Mouse (Mus musculus): Measurements from ENCODE around the gene Vmn2r56.
"Not testable (repeated sequence)": the region's sequence is repeated elsewhere in the genome, so short reads cannot be mapped to it uniquely, and the experiment has no call there.

Gene Vmn2r56

DNA sequence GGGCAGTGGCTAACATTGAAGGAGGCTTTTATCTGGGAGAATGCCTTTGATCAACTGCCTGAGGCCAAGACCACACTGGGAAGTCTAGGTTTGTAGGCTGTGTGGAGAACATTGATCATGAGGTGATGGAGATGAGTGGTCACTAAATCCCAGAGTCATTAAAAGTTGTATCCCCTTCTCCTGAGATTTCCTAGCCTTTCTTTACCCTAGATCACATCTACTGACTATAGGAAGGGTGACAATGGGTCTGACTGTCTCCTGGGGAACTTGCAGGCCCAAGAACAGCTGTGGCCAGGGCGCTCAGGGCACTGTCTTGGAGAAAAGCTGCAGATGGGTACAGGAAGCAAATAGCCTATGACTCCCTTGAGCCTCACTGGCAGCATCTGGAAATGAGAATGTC is at the start of gene Vmn2r56:
Gene Vmn2r56, minus strand, starts transcription at position 101 of the 400 bp plus-strand sequence.
- no peak for DNase-seq

DNA sequence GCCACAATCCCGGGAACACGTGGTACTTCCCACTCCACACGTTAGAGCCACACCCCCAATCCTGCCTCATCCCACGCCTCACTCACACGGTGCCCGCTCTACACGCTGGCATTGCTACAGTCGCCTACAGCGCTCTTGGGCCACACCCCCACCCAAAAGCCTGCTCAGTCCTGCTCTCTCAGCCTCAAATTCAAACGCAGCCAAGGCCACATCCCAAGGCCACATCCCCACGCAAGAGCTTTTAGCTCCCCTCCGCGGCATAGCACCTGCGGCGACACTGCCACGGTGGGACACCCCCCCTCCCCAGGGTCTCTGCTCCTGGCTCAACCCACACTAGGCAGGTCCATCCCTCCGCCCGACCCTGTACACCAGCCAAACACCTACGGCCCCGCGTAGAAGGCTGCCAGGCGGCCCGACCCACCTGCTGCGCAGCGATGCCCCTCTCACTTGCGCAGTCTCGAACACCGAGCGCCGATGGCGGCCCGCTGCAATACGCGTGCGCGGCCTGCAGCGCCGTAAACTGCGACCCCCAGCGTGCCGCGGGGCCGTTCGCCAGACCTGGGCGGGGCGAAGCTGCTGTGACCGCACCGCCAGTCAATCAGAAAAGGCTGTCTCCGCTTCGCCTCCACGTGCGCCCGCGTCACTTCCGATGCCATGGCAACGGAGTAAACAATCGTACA is 45.5 kb upstream of the Vmn2r56 start:
- DNase-seq, result peak; percentile 90 to 93

DNA sequence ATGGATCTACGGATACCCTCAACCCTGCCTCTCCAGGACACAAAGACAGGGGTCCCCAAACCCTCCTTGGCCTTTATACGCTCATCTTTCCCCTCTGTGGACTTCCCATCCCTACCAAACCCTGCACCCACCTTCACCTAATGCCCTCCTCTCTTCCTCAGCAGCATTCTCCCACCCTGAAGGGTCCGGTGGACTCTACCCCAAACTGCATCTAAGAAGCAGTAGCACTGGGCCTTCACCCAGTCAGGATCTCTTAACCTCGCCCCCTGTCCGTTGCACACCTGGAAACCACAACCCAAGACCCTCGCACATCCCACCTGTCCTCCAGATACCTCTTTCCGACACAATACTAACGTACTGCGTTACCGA is 45.0 kb upstream of the Vmn2r56 start:
- DNase-seq, result no peak

DNA sequence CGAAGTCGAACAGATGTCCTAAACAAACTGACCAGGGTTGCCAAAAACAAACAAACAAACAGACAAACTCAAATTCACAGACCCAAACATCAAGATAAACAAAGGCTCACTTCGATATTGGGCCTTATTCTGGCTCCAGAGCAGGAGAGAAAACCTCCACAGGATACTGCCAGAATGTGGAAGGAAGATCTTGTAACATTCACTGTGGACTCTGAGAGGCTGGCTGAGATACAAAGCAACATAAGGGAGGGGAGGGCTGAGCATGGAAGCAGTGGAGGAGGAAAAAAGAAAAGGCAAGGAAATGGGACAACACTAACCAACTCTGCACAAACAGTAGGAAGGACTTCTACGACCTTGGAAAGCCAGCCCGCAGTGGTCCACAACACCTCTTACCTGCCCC is 44.3 kb upstream of the Vmn2r56 start:
- DNase-seq, result no peak

DNA sequence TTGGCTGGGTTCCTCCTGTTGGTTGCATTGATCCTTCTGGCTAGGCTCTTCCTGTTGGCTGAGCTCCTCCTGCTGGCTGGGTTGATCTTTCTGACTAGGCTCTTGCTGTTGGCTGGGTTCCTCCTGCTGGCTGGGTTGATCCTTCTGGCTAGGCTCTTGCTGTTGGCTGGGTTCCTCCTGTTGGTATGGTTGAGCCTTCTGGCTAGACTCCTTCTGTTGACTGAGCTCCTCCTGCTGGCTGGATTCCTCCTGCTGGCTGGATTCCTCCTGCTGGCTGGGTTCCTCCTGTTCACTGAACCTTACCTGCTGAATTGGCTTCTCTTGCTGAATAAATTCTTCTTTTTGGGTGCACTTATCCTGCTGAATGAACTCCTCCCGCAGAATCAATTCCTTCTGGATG is 39.8 kb upstream of the Vmn2r56 start:
- no peak for DNase-seq

DNA sequence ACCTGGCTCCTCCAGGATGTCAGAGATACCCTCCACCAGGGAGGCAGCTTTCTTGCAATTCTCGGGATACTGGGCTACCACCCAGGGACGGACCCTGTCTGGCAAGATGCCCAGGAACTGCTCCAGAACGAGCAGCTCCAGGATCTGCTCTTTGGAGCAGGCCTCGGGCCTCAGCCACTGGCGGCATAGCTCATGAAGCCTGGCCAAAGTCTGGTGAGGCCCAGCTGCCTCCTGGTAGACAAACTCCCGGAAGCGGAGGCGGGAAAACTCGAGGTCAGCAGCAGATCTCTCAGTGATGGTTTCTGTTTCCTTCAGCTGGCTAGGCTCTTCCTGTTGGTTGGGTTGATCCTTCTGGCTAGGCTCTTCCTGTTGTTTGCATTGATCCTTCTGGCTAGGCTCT is 39.3 kb upstream of the Vmn2r56 start:
- no peak for DNase-seq

DNA sequence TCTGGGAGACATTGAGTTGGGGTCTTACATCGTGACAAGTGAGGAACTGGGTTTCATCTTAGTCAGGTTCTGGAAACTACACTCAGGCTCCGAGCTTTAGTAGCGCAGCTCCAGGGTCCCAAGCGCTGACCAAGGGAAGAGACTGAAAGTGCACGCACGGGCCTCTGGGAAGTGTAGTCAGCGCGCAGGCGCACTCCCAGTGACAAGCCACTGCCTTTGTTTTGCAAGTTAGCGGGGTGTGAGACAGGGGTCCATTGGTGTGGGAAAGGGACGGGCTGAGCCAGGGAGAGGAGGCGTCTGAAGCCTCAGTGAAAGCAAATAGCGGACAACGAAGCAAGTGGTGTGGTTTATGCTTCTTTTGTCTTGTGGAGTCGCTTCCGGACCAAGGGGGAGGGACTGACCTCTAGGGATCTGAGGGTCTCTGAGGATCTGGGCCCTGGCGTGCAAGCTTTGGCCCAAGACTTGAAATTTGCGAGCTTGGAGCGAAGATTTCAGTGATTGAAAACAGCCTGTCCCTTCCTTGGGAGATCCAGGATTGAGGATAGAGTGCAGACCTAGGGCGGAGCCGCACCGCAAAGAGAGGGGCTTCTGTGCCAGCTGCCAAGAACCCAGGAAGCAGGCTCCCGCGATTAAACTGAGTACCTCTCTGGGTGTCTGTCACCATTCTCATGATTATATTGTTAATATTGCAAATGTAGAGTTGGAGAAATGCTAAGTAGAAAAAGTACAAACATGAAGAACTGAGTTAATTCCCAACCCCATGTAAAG is 14.8 kb upstream of the Vmn2r56 start:
- peak in 1 of 2 experiments; percentile 4 for DNase-seq

DNA sequence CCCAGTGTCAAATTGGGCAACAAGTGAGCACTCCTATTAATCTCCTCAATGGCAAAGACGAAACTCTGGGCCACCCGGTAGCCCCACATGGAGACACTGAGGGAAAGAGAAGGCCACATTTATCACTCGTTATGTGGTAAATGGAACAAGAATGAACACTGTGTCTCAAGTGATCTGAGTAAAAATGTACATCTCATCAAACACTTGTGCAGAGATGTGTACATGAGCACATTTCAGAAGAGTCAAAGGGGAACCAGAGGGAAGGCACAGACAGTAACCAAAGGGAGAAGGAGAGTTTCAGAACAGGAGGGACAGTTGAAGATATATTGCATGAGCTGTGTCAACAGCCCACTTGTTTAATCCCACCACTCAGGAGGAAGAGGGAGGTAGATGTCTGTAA is 49.9 kb downstream of the Vmn2r56 start, which contains the start of gene Vmn2r55:
Gene Vmn2r55, minus strand, starts transcription at position 101 of the 400 bp plus-strand sequence.
- not testable (repeated sequence) for DNase-seq

DNA sequence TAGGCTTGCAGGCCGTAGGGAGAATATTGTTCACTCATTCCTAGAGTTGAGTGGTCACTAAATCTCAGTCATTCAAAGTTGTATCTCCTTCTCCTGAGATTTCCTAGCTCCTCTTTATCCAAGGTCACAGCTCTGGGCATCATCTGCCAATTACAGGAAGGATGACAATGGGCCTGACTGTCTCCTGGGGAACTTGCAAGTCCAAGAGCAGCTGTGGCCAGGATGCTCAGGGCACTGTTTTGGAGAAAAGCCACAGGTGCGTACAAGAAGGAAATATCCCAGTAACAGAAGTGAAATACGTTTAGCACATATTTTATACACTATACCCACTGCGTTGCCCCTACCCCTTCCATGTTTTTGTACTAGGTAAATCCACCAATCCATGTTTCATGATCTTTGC is 94.6 kb downstream of the Vmn2r56 start, which contains the start of gene Vmn2r54:
Gene Vmn2r54, minus strand, starts transcription at position 101 of the 400 bp plus-strand sequence.
- DNase-seq, result not testable (repeated sequence)
